Mouse (Mus musculus) MEL (cell line): ENCODE results near the gene Gm30191.

Source experiments
- CTCF ChIP-seq, 3 experiments: IDR thresholded peaks in 2 of 3; conservative IDR thresholded peaks in 1 of 3; 2 replicates each; pipeline ENCODE4 v1.5.1; 2011 to 2012; ENCODE audit warnings: low read length in 3 of 3, low read depth in 2 of 3, mild to moderate bottlenecking in 2 of 3, improper control_type of control experiment in 1 of 3, inconsistent platforms in 1 of 3, mixed read lengths in 1 of 3, moderate library complexity in 1 of 3; ENCODE audit not compliant: control insufficient read depth in 1 of 3, insufficient read depth in 1 of 3, poor library complexity in 1 of 3, severe bottlenecking in 1 of 3
- MXI1 ChIP-seq: IDR thresholded peaks from 2 replicates; pipeline ENCODE4 v1.6.1; 2011; ENCODE audit warnings: mild to moderate bottlenecking, low read depth, low read length, improper control_type of control experiment
- POLR2A ChIP-seq, 2 experiments: IDR thresholded peaks; 2 replicates each; pipeline ENCODE4 v1.6.1; 2011 to 2012; ENCODE audit warnings: low read length in 2 of 2, mild to moderate bottlenecking in 2 of 2, control low read depth in 1 of 2, improper control_type of control experiment in 1 of 2, low read depth in 1 of 2, moderate library complexity in 1 of 2; ENCODE audit not compliant: control insufficient read depth in 1 of 2, insufficient read depth in 1 of 2, poor library complexity in 1 of 2
- RAD21 ChIP-seq: IDR thresholded peaks from 2 replicates; pipeline ENCODE4 v1.6.1; 2011; ENCODE audit warnings: mild to moderate bottlenecking, low read depth, low read length, improper control_type of control experiment
- SIN3A ChIP-seq: IDR thresholded peaks from 2 replicates; pipeline ENCODE4 v1.6.1; 2012; ENCODE audit warnings: low read length, improper control_type of control experiment, inconsistent platforms
- ZC3H11A ChIP-seq: IDR thresholded peaks from 2 replicates; pipeline ENCODE4 v1.6.1; 2012; ENCODE audit warnings: low read depth, mild to moderate bottlenecking, inconsistent platforms, low read length, improper control_type of control experiment

DNA sequence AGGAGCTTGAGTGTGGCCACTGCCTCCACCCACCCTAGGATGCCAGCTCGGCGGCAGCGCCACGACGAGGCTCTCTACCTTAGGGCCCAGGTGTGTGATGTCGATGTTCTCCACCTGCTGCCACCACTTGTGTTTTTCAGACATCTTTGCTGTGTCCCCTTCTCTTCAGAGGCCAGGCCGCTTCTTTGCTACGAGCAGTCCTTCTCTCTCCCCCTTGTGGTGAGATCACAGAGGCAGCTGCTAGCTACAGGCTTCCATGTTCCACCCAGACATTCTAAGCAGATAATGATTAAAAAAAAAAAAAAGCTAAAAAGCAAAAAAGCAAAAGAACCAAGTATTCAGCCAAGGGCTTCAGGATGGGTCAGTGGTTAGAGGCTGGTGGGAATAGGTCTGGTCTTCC lies 19.5 kb upstream of the Gm30191 start, which contains the start of gene Catsper4:
- no peak for TF ChIP-seq POLR2A (IDR thresholded peaks at IDR 0.05; ENCODE audit: control insufficient read depth in 1 of 2, insufficient read depth in 1 of 2, low read depth in 1 of 2, low read length in 2 of 2, poor library complexity in 1 of 2)
- TF ChIP-seq SIN3A: no peak
- peak in 2 of 3 experiments; percentile 23 to 25; a peak in 1 of 6 replicates for TF ChIP-seq CTCF (IDR thresholded peaks at IDR 0.05 in 2 of 3, conservative IDR thresholded peaks at IDR 0.05 in 1 of 3; ENCODE audit: control insufficient read depth in 1 of 3, insufficient read depth in 1 of 3, low read depth in 2 of 3, low read length in 3 of 3, poor library complexity in 1 of 3, severe bottlenecking in 1 of 3)
- no peak; the same call in none of the 2 replicates for TF ChIP-seq RAD21
- TF ChIP-seq MXI1: no peak
- TF ChIP-seq ZC3H11A: no peak
